Mouse (Mus musculus) liver, embryonic 12.5 days (tissue): Measurements from ENCODE around the gene Tulp4. TPM values are rescaled to one million over a fixed set of nuclear protein-coding genes. Genes with fewer than 3 reads are reported as not detected.

Experiments
- ATAC-seq: fragments of 200-750 bp; cut with Nextera tagmentation; 2 replicates; pipeline ENCODE4 v1.8.0; 2017; ENCODE audit warnings: moderate number of reproducible peaks, mild to moderate bottlenecking, moderate library complexity
- H3K27ac ChIP-seq: fragments of 300-500 bp; sonication (generic); 2 replicates; pipeline ENCODE4 v1.5.1; 2016; ENCODE audit warnings: mild to moderate bottlenecking
- H3K27me3 ChIP-seq: fragments of 300-500 bp; sonication (generic); replicated peaks from 2 replicates; pipeline ENCODE4 v1.6.1; 2016; ENCODE audit warnings: mild to moderate bottlenecking, moderate library complexity
- H3K36me3 ChIP-seq: fragments of 300-500 bp; sonication (generic); 2 replicates; pipeline ENCODE4 v1.6.1; 2016; ENCODE audit warnings: mild to moderate bottlenecking, moderate library complexity
- H3K4me1 ChIP-seq: fragments of 300-500 bp; sonication (generic); 2 replicates; pipeline ENCODE4 v1.6.1; 2016
- H3K4me2 ChIP-seq: fragments of 300-500 bp; sonication (generic); 2 replicates; pipeline ENCODE4 v1.6.1; 2016; ENCODE audit warnings: mild to moderate bottlenecking, moderate library complexity
- H3K4me3 ChIP-seq: fragments of 300-500 bp; sonication (generic); 2 replicates; pipeline ENCODE4 v1.5.1; 2016; ENCODE audit warnings: mild to moderate bottlenecking, moderate library complexity
- H3K9ac ChIP-seq: fragments of 300-500 bp; sonication (generic); 2 replicates; pipeline ENCODE4 v1.6.1; 2016; ENCODE audit warnings: mild to moderate bottlenecking, moderate library complexity
- H3K9me3 ChIP-seq: fragments of 300-500 bp; sonication (generic); replicated peaks from 2 replicates; pipeline ENCODE4 v1.6.1; 2016; ENCODE audit warnings: mild to moderate bottlenecking, moderate library complexity
- WGBS: fragments of 180-500 bp; shearing (Covaris S2); methylation state at CpG from one replicate; pipeline ENCODE4 v1.1.7; 2016; ENCODE audit not compliant: insufficient replicate concordance; 5-methylcytosine and 5-hydroxymethylcytosine counted together
- polyA plus RNA-seq: library from polyadenylated mRNA; unstranded; fragments of >200 nt; fragmentation: Nextera tagmentation; extraction: Ambion mirVana; gene quantifications from 2 replicates; pipeline ENCODE4 v1.2.1, GENCODE M21; 2016

Gene Tulp4
- polyA plus RNA-seq, 1 experiment from 2014 or later: 40.1 TPM

DNA sequence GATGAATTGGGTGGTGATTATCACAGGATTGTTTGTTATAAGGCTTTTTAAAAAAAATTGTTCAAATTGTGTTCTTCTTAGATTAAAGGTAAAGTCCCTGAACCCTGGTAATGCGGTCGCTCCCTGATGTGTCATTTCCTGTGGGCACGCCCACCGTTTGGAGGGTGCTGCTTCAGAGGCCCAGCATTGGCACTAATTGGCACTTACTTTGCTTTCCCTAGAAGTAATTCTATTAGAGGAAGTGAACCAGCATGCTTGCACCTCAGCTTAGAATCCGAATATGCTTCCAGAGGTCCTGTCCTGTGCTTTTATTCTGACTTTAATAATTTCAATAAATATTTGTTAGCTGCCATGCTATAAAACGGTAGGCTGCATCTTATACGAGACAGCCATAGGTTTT, 66.2 kb downstream of the Tulp4 start:
- ATAC-seq: no peak
- Histone ChIP-seq H3K4me2 (no peak overlapping the region), H3K36me3 (0 out of 2 replicates have a peak, but pooled peaks cover 3% of the 10 kb centered on the region), H3K9me3 (no peaks in the 10 kb centered on the region), H3K27me3 (no peaks in the 10 kb centered on the region), H3K27ac (peak overlapping the region; percentile 51; the same call in 1 of the 2 replicates), H3K4me1 (peaks cover 16% of the 10 kb centered on the region), H3K4me3 (no peak overlapping the region), H3K9ac (no peak overlapping the region)
- 36% methylated on average over 7 of the region's 7 CpGs for WGBS

DNA sequence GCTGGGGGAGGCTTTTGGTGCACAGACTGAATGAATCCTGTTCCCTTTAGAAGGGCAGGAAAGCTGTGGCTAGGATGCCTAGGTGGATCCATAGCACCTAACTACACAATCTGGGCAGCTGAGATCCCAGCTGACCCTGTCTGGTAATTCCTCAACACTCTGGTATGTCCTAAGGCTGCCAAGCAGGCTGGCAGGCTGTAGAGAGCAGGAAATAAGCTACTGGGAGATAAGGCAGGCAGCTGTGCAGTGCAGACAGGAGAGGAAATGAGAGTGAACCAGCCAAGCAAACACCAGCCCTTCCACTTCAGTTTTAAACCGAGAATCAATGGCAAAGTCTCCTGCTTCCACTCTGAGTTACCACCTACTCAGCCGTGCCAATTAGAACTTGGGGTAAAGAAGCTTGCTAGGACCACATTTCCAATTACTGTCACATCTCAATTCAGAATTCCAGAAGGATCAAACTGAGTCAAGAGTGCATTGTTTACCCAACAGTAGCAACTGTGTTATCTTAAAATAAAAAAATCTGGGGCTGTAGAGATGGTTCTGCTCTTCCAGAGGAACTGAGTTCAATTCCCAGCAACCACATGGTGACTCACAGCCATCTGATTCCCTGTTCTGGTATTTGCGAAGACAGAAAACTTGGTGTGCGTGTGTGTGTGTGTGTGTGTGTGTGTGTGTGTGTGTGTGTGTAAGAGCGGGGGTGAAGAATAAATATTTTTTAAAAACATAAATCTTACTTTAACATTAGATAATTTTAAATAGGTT, 66.9 kb downstream of the Tulp4 start:
- Histone ChIP-seq H3K27ac (peak overlapping the region; percentile 51), H3K4me2 (no peak overlapping the region)
- ATAC-seq: peak; percentile 67; the same call in 1 of the 2 replicates

DNA sequence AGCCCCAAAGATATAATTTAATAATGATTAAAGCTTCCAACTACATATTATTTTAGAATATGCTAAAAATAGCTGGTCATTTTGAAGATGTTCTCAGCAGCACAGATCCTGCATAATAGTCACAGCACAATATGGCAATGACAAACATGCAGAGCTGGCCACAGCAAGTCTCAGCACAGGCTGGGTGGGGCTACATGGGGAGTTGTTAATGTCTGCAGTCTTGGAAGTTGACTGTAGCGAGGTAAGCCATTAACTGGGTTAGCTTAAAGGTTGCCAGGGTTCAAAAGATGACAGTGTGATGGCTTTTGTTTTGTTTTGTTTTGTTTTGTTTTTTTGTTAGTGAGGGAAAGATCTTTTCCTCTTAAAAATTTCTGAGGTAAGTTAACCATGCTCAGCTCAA, 68.3 kb downstream of the Tulp4 start:
- Histone ChIP-seq H3K27ac (no peak overlapping the region), H3K4me2 (no peak overlapping the region), H3K9me3 (no peaks in the 10 kb centered on the region), H3K36me3 (0 out of 2 replicates have a peak, but pooled peaks cover 3% of the 10 kb centered on the region), H3K9ac (no peak overlapping the region), H3K4me1 (peaks cover 16% of the 10 kb centered on the region), H3K27me3 (no peaks in the 10 kb centered on the region), H3K4me3 (no peak overlapping the region)
- 69% methylated on average over 1 of the region's 1 CpGs for WGBS
- no peak for ATAC-seq

More for the DNA sequence above, 66.9 kb downstream of the Tulp4 start:
- Histone ChIP-seq H3K9ac (no peak overlapping the region), H3K36me3 (0 out of 2 replicates have a peak, but pooled peaks cover 3% of the 10 kb centered on the region), H3K27me3 (no peaks in the 10 kb centered on the region), H3K9me3 (no peaks in the 10 kb centered on the region), H3K4me3 (no peak overlapping the region), H3K4me1 (peaks cover 16% of the 10 kb centered on the region)
- 15% methylated on average over 5 of the region's 5 CpGs for WGBS

DNA sequence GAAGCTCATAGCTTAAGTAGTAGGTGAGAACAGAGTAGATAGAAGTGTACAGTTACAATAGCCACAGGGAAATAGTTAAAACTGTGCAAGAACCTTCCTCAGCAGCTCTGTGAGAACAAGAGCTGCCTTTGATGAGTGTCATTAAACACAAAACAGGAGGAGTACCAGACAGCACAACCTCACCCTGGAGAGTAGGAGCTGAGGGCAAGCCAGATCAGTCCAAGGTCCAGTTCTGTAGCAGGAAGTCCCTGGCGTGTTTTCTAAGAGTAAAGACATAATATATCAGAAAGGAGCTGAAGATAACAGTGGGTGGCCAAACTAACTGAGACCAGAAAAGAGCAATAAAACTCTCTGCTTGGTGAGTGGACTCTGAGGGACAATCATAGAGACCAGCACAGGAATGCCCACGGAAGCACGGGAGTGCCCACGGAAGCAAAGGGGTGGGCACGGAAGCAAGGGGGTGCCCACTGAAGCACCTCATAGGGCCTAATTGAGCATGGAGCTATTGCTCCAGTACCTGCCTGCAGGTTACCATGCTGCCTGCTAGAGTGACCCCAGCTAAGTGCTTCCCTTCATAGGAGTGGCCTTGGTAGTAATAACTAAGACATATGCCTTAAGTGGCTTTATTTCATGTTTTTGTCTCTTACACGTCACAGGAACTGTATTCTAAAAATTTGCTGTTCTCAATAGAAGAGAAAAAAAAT, 72.5 kb downstream of the Tulp4 start:
- 0 out of 2 replicates have a peak, but pooled peaks cover 3% of the 10 kb centered on the region for H3K36me3 ChIP-seq
- no peak overlapping the region for H3K4me2 ChIP-seq
- peaks cover 1% of the 10 kb centered on the region for H3K4me1 ChIP-seq
- H3K27me3 ChIP-seq: no peaks in the 10 kb centered on the region
- H3K9me3 ChIP-seq: no peaks in the 10 kb centered on the region
- 77% methylated on average over 6 of the region's 6 CpGs for WGBS
- no peak overlapping the region for H3K27ac ChIP-seq
- no peak for ATAC-seq
- H3K9ac ChIP-seq: no peak overlapping the region
- H3K4me3 ChIP-seq: no peak overlapping the region

DNA sequence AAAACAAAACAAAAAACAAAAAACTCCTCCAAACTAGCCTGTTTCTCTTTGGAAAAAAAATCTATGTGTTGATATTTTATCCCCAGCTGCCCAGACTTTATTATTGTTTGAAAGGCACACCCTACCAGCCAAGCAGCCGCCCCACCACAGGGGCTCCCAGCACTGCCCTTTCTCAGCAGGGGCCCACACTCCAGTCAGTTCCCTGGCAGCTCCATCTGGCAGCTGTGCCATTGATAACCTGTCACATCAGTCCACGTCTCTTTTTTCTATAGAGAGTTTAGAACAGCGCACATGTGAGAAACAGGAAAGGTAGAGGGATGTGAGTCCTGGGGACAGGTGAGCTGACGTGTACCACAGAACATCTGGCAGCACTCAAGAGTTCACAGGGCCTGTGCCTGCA, 73.2 kb downstream of the Tulp4 start:
- 66% methylated on average over 4 of the region's 4 CpGs for WGBS
- Histone ChIP-seq H3K4me3 (no peak overlapping the region), H3K9ac (no peak overlapping the region), H3K9me3 (no peaks in the 10 kb centered on the region), H3K27ac (no peak overlapping the region), H3K4me2 (no peak overlapping the region), H3K27me3 (no peaks in the 10 kb centered on the region), H3K4me1 (no peaks in the 10 kb centered on the region), H3K36me3 (0 out of 2 replicates have a peak, but pooled peaks cover 3% of the 10 kb centered on the region)
- ATAC-seq: no peak

DNA sequence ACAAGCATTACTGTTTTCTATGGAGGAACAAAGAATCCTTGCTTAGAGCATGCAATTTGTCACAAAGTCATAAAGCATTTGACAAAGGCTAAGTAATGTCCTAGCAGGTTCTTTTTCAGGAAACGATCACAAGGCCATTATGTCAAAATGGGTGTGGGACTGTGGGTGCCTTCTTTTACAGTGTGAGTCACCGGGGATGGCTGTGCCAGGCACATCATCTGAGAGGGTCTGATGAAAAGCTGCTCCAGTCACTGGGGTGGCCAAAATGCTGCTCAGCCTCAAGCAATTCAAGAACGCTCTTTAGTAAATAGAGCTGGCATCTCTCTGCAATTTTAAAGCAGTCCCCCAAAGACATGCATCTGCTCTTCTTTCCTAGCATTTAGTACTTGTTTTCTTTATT, 74.2 kb downstream of the Tulp4 start:
- no peak for ATAC-seq
- no peak overlapping the region for H3K9ac ChIP-seq
- 76% methylated on average over 3 of the region's 3 CpGs for WGBS
- H3K4me1 ChIP-seq: no peaks in the 10 kb centered on the region
- no peak overlapping the region for H3K4me2 ChIP-seq
- no peak overlapping the region for H3K27ac ChIP-seq
- H3K27me3 ChIP-seq: no peaks in the 10 kb centered on the region
- no peak overlapping the region for H3K4me3 ChIP-seq
- H3K9me3 ChIP-seq: no peaks in the 10 kb centered on the region
- H3K36me3 ChIP-seq: peaks cover 6% of the 10 kb centered on the region; the same call in 1 of the 2 replicates

DNA sequence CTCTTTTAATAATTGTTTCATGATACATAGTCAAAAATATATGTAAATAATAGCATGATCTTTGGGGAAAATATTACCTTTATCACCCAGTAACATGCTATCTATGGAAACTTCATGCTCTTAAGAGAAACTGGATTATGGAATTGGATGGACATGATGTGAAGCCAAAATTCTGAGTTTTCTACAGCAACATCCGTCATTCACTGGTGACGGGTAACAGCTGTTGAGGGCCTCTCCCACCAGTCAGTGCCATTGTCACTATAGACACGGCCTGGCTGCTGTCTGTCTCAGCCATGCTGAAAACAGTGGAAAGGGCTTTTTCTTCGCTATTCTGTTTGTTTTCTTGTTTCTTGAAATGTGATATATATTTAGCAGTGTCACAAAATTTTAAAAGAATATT, 76.5 kb downstream of the Tulp4 start:
- 66% methylated on average over 4 of the region's 4 CpGs for WGBS
- no peak overlapping the region for H3K4me2 ChIP-seq

DNA sequence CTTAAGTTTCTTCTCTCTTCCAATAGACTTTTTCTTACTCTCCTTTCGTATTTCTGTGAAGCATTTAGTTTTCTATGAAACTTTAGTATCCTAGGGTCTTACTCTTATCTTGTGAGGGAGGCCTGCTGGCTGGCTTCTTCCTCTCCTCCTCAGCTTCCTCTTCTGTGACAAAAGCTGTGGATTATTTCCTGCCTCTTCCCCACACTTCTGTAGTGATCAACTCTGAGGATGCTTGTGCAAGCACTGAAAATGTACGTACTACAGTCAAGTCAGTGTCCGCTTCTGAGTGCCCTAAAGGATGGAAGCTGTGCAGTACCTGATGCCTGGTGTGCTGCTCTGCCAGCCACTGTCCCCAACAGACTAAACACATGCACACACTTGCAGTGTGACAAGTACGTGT, 80.4 kb downstream of the Tulp4 start:
- peaks cover 7% of the 10 kb centered on the region; the same call in 1 of the 2 replicates for H3K36me3 ChIP-seq
- H3K9ac ChIP-seq: no peak overlapping the region
- no peaks in the 10 kb centered on the region for H3K4me1 ChIP-seq
- no peak overlapping the region for H3K4me3 ChIP-seq
- no peak overlapping the region for H3K4me2 ChIP-seq
- H3K9me3 ChIP-seq: no peaks in the 10 kb centered on the region
- ATAC-seq: no peak
- no peaks in the 10 kb centered on the region for H3K27me3 ChIP-seq
- WGBS: 32% methylated on average over 4 of the region's 4 CpGs
- no peak overlapping the region for H3K27ac ChIP-seq

More for the DNA sequence above, 76.5 kb downstream of the Tulp4 start:
- Histone ChIP-seq H3K27ac (no peak overlapping the region), H3K9ac (no peak overlapping the region), H3K27me3 (no peaks in the 10 kb centered on the region), H3K4me3 (no peak overlapping the region), H3K4me1 (no peaks in the 10 kb centered on the region), H3K36me3 (peaks cover 7% of the 10 kb centered on the region; the same call in 1 of the 2 replicates), H3K9me3 (no peaks in the 10 kb centered on the region)
- ATAC-seq: no peak

DNA sequence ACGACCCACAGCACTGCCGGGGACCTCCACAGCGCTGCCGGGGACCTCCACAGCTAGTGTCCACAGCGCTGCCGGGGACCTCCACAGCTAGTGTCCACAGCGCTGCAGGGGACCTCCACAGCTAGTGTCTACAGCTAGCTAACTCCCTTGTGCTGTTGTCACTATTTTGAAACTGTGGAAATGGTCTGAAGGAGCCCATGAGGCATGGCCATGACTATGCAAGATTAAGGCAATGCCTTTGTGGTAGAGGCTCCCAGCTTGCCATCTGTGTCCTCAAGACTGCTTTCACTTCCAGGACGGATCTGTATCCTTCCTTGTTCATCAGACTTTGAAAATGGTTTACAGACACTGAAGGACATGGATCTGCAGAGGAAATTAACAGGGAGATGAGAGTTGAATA, 80.9 kb downstream of the Tulp4 start:
- Histone ChIP-seq H3K36me3 (peaks cover 7% of the 10 kb centered on the region; the same call in 1 of the 2 replicates), H3K9me3 (no peaks in the 10 kb centered on the region), H3K4me1 (no peaks in the 10 kb centered on the region), H3K4me3 (no peak overlapping the region), H3K4me2 (no peak overlapping the region), H3K9ac (no peak overlapping the region), H3K27me3 (no peaks in the 10 kb centered on the region), H3K27ac (no peak overlapping the region)
- WGBS: 71% methylated on average over 8 of the region's 8 CpGs
- ATAC-seq: no peak

DNA sequence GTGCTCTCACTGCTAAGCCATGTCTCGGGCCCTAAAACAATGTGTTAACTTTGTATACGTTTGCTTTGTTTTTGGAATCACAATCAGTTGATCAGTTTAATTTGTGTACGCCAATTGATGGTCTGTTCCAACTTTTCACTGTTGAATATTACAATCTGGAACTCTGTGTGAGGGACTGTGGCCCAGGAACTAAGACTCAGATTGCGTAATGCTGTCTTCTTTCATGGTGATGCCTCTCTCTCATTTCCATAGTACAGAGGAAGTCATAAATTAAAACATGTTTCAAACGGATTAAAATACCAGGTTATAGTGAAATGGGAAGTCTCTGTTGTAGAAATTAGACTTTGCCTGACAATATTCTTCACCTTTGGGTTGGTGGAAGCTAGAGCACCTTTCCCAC, 83.0 kb downstream of the Tulp4 start:
- Histone ChIP-seq H3K27me3 (no peaks in the 10 kb centered on the region), H3K9ac (no peak overlapping the region), H3K36me3 (peaks cover 7% of the 10 kb centered on the region; the same call in 1 of the 2 replicates), H3K9me3 (no peaks in the 10 kb centered on the region), H3K4me3 (no peak overlapping the region), H3K4me1 (no peaks in the 10 kb centered on the region), H3K4me2 (no peak overlapping the region), H3K27ac (no peak overlapping the region)
- 69% methylated on average over 5 of the region's 5 CpGs for WGBS
- no peak for ATAC-seq

DNA sequence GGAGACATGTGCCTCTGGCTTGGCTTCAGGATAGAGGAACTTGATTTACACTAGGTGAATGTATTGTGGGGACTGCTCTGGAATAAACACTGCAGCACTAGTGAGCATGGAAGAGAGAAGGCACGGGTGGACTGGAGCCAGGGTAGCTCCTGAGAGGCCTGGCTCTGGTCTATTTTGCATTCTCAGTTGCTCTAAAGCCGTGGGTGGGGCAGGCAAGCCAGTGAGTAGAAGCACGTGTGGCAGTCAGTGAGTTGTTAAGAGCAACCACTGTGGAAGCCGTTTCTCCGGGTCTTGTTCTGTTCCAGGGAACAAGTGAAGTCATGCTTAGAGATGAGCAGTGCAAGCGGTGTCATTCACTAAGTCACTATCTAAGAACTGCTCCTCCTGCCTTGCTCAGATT, 86.0 kb downstream of the Tulp4 start:
- Histone ChIP-seq H3K4me1 (no peaks in the 10 kb centered on the region), H3K9me3 (no peaks in the 10 kb centered on the region), H3K9ac (no peak overlapping the region), H3K4me2 (no peak overlapping the region), H3K36me3 (no peaks in the 10 kb centered on the region), H3K27ac (no peak overlapping the region), H3K27me3 (no peaks in the 10 kb centered on the region), H3K4me3 (no peak overlapping the region)
- WGBS: 67% methylated on average over 6 of the region's 6 CpGs
- ATAC-seq: no peak

DNA sequence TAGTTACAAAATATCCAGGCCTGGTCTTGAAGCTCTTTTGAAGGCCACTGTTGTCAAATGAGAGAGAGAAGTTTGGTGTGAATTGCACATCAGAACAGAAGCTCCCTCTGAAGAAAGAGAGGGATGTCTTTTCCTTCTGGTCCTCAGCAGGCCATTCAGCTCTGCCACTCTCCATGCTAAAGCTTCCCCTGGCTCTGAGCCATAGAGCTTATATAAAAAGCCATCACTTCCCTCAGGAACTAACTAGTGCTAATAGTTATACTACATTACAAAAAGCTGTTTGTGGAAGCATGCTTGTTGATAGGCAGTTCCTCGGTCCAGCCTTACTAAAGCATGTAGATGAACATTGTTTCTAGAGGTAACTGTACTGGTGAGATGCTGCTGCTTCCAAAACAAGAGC, 89.2 kb downstream of the Tulp4 start:
- Histone ChIP-seq H3K27me3 (no peaks in the 10 kb centered on the region), H3K27ac (no peak overlapping the region), H3K9me3 (no peaks in the 10 kb centered on the region), H3K36me3 (no peaks in the 10 kb centered on the region), H3K9ac (no peak overlapping the region), H3K4me1 (no peaks in the 10 kb centered on the region), H3K4me2 (no peak overlapping the region), H3K4me3 (no peak overlapping the region)
- ATAC-seq: no peak
- 63% methylated on average over 1 of the region's 1 CpGs for WGBS
